Mouse (Mus musculus) c-Kit-positive CD71-positive TER-119-positive erythroid progenitor cells, embryonic 14.5 days (primary cell): ENCODE data around the gene Gpx2.

Experiments
- DNase-seq: peaks from one replicate; pipeline ENCODE4 v3.0.0-alpha.2; 2013; ENCODE audit warnings: low spot score

Gpx2 gene

GRCm38 (mm10) chr12:76795350-76795749 lies at the start of gene Gpx2:
Gene Gpx2 (minus strand): TSS chr12:76795554.
- no peak for DNase-seq

DNA sequence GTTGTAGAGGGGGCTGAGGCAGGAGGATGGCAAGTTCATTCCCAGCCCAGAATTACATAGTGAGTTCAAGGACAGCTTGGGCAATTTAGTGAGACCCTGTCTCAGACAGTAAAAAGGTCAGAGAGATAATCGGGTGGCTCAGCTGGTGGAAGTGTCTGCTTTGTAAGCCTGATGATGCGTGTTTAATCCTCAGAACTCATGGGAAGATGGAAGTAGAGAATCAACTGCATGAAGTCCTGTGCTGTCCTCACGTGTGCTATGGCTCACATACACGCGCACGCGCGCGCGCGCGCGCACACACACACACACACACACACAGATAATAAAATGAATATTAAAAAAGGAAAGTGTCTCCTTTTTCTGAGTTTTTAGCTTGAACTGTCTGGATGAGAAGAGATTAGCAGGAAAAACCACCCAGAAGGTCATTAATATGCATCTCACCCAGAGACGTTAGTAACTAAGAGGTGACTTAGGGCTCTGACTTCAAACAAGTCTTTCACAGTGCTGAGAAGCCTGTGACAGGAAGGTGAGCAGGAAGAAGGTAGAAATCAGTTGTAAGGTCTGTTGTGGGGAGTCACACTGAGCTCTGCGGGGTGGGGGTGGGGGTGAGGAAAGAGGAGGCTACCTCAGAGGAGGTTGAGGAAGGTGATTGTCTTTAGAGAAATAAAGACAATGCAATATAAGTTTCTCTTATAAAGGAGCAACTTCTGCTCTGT lies 49.1 kb upstream of the Gpx2 start:
- no peak for DNase-seq

GRCm38 (mm10) chr12:76840081-76840480 lies 44.7 kb upstream of the Gpx2 start:
- no peak for DNase-seq

DNA sequence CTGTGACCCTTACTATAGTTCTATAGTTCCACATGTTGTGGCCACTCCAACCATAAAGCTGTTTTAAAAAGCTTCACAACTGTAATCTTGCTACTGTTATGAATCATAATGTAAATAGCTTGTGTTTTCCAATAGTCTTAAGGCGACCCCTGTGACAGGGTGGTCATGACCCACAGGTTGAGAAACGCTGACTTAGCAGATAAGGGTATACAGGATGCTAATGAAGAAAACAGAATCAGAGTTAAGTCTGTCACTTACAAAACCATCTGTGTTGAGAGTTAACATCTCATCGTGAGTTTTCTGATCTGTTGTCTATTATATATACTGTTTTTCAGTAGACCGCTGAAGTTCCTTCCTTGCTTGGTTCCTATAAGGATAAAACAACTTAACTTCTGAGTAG lies 43.9 kb upstream of the Gpx2 start:
- no peak for DNase-seq

DNA sequence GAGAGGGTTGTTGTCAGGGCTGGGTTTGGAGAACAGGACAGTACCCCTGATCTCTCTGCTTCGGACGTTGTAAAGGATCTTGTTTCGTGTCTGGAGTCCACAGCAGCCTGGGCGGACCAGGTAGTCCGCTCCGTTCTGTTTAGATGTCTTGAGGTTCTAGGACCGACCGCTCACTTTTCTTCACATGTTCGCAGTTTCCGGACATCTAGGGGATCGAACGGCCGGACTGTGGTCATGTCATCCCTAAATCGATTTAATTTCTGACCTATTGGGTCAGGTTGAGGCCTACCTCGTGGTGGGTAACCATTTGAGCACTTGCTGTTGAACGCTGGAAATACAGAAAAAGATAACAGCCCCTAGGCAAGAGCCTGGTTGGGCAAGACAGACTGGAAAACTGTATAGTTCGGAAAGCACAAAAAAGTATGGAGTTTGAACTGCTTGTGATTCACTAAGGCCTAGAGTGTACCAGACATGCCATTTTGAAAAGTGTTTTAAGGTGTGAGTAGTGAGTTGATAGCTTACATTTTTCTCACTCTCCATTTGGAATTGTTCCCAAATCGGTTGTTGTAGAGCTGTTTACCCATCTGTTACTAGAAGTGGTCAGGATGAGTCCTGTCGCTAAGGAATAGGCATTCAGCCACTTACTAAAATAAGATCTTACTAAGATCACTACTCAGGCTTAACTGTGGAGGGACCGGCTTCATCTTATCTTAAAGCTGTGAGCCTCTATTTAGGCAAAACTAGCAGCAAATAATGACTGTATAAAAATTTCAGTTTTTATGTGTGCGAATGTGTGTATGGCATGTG lies 42.7 kb upstream of the Gpx2 start:
- DNase-seq: no peak

DNA sequence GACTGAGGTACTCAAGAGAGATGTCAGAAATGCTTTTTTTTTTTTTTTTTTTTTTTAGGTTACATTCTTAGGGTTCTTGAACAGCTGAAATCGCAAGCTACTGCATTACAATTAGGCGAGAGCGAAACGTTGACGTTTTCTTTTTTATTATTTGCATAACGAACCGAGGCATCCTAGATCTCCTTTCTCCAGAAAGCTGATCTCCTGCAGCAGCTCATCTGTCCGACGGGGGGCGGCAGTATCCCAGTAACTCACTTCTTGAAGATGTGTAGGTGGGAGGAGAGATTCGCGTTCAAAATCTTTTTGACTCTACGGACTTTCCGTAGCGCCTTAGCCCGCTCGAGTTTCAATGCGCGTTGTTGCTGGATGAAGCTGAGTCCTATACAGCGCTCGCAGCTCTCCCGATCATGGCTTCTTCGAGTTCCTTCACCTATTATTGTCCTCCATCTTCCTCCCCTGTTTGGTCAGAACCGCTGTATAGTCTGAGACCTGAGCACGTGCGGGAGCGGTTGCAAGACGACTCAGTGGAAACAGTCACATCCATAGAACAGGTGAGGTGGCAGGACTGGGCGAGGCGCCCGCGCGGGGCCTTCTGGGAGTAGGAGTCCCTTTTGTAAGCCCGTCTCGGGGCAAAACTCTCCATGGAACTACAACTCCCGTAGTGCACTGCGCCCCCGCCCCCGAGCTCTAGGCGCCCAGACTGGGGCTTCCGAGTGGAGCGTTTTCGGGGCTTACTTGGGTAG lies 41.9 kb upstream of the Gpx2 start:
- peak; percentile 97 for DNase-seq

DNA sequence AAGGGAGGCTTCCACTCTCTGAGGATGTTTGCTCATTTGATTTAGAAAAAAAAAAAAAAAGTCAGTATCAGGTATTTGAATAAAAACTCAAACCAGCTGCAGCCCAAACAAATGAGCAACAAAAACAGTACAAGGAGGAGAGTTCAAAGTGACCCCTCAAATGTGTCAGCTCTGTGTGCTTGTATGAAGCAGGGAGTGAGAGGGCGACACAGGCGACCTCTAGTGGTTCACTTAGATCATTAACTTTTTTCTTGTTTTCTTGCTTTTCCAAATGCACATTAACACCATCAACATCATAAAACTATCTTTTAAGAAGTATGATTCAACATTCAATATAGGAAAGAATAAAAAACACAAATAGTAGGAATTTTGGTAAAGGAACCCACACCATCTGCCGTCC lies 37.4 kb upstream of the Gpx2 start:
- peak; percentile 51 for DNase-seq

GRCm38 (mm10) chr12:76825283-76825682 lies 29.9 kb upstream of the Gpx2 start:
- no peak for DNase-seq

DNA sequence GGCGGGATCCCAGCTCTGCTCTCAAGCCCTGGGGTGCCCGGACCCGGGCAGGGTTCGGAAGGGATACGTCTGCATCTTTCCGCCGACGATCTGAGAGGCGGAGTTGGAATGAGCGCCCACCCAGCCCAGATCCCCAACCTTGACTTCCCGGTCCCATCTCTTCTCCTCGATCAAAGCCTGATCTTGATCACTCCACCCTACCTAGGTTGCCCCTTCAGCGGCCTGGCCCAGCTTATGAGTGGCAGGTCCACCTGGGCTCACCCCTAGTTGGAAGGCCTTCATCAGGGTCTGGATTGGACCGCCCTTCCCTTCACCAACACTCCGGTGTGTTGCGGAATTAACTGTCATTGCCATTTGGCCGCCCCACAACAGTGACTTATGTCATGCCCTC lies 27.3 kb upstream of the Gpx2 start, which contains the start of gene Rab15:
Rab15 (minus strand) TSS at position 258 of the 391 bp plus-strand sequence.
- DNase-seq: no peak

DNA sequence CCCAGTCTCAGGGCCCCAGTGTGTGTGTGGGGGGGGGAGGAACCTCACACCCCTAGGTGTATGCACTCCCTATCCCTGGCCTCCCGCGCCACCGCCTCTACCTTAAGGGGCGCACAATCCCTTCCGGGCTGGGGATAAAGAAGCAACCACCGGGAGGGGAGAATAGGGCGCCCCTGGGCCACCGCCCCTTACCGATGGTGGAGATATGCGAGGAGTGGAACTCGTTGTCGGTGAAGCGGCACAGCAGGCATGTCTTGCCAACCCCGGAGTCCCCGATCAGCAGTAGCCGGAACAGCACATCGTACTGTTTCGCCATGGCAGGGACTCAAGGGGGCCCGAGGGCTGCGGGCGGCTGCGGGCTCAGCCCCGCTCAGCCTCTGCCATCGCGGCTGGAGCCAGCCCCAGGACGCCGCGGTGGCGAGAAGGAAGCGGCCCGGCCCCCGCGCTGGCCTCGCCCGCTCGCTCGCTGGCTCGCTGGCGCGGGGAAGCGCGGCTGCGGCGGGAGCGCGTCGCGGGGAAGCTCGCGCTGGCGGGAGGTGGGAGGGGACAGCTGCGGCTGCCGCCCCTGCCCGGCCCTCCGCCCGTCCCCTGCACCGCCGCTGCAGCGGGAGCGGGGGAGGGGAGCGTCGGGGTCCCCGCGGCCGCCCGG lies 26.8 kb upstream of the Gpx2 start:
- DNase-seq: no peak

- DNase-seq: no peak
Measured at GRCm38 (mm10) chr12:76820615-76821014, 25.3 kb upstream of the Gpx2 start.

- no peak for DNase-seq
Measured at GRCm38 (mm10) chr12:76819816-76820215, 24.5 kb upstream of the Gpx2 start.

GRCm38 (mm10) chr12:76818908-76819307 lies 23.6 kb upstream of the Gpx2 start:
- no peak for DNase-seq

GRCm38 (mm10) chr12:76818120-76818519 lies 22.8 kb upstream of the Gpx2 start:
- no peak for DNase-seq

GRCm38 (mm10) chr12:76817176-76817575 lies 21.8 kb upstream of the Gpx2 start:
- no peak for DNase-seq

- no peak for DNase-seq
Measured at GRCm38 (mm10) chr12:76816720-76817119, 21.4 kb upstream of the Gpx2 start.

DNA sequence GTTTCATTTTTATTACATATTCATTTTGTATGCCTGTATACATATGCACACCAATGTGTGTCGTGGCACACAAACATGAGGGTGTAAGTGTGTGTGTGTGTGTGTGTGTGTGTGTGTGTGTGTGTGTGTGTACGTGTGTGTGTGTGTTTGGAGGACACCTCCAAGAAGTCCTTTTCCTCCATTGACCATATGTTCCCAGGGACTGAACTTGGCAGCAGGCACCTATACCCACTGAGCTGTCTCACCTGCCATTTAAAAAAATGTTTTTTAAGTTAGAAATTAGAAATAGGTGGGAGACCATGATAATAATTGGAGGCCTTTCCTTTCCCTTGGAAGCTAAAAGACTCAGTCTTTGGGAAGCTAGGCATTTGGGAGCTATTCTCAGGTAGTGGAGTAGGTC lies 18.8 kb upstream of the Gpx2 start:
- no peak for DNase-seq

- no peak for DNase-seq
Measured at GRCm38 (mm10) chr12:76813543-76813942, 18.2 kb upstream of the Gpx2 start.

DNA sequence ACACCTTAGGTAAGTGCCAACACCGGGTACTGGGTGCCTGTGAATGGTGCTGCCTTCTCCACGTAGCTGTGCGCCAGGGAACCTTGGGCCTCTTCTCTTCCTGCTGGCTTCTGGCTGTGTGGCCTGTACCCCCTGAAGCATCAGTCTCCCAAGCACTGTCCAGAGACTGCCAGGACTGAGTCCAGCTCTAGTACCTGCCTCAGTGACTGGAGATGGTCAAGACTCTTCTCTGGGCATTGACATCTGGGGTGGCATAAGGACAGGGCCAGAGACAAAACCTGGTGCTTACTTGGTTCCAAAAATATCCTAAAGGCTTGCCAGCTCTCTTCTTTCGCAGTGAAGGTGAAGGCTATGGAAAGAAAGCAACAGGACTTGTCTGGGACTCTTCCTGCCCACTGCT lies 15.7 kb upstream of the Gpx2 start:
- DNase-seq: no peak

DNA sequence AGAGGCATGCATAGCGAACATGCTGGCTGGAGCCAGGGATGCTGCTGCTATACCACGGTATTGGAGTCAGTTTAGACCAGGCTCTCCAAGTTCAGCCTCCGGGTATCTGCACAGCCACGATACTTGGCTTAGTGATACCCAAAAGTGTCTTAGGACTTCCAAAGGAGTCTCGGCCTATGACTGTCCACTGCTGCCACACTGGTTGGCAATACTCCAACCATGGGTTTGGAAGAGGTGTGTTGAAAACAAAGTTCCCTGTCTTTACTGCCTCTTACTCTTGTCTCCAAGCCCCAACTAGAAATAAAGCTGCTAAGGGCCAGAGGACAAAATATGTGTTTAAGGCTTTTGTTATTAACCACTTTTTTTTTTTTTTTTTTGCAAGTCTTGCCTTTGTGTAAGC lies 15.1 kb upstream of the Gpx2 start:
- DNase-seq: no peak

GRCm38 (mm10) chr12:76807796-76808195 lies 12.4 kb upstream of the Gpx2 start:
- DNase-seq: no peak
